Mouse (Mus musculus): Measurements from ENCODE around the gene Chrna3.

Gene Chrna3

GRCm38 (mm10) chr9:54995645-54996044, 30.7 kb downstream of the Chrna3 start:
- no peak for DNase-seq (ENCODE audit: low read depth, low spot score)

- DNase-seq (ENCODE audit: low read depth, low spot score), result peak; percentile 27
These were observed 32.0 kb downstream of the Chrna3 start for GRCm38 (mm10) chr9:54994381-54994780.

GRCm38 (mm10) chr9:54990362-54990761, 36.0 kb downstream of the Chrna3 start:
- no peak for DNase-seq (ENCODE audit: low read depth, low spot score)

- DNase-seq (ENCODE audit: low read depth, low spot score), result no peak
These were observed 44.0 kb downstream of the Chrna3 start for GRCm38 (mm10) chr9:54982401-54982800.

GRCm38 (mm10) chr9:54981291-54982191, 44.8 kb downstream of the Chrna3 start:
- peak; percentile 75 for DNase-seq (ENCODE audit: low read depth, low spot score)

GRCm38 (mm10) chr9:54980674-54981073, 45.7 kb downstream of the Chrna3 start, which contains the start of gene Chrna5:
TSS of gene Chrna5 (plus strand) at chr9:54980880.
- DNase-seq (ENCODE audit: low read depth, low spot score), result no peak

- DNase-seq (ENCODE audit: low read depth, low spot score), result no peak
These were observed 56.3 kb downstream of the Chrna3 start for GRCm38 (mm10) chr9:54969972-54970637.

GRCm38 (mm10) chr9:54963669-54964068, 62.7 kb downstream of the Chrna3 start:
- DNase-seq (ENCODE audit: low read depth, low spot score), result no peak

GRCm38 (mm10) chr9:54961059-54961458, 65.3 kb downstream of the Chrna3 start:
- no peak for DNase-seq (ENCODE audit: low read depth, low spot score)

All from ES-CJ7 (cell line).